Mouse (Mus musculus) liver, embryonic 16.5 days (tissue): ENCODE measurements around the gene Pola2. TPM values are rescaled to one million over a fixed set of nuclear protein-coding genes. Genes with fewer than 3 reads are reported as not detected.

Source experiments
- ATAC-seq: fragments of 200-750 bp; cut with Nextera tagmentation; 2 replicates; pipeline ENCODE4 v1.8.0; 2017; ENCODE audit warnings: low read depth, mild to moderate bottlenecking, moderate number of reproducible peaks, moderate library complexity
- H3K27ac ChIP-seq: fragments of 300-500 bp; sonication (generic); 2 replicates; pipeline ENCODE4 v1.5.1; 2014; ENCODE audit warnings: mild to moderate bottlenecking, low read length
- H3K27me3 ChIP-seq: fragments of 300-500 bp; sonication (generic); 2 replicates; pipeline ENCODE4 v1.6.1; 2014; ENCODE audit warnings: low read depth, low read length, mixed read lengths; ENCODE audit not compliant: control insufficient read depth, insufficient read depth
- H3K36me3 ChIP-seq: fragments of 300-500 bp; sonication (generic); 2 replicates; pipeline ENCODE4 v1.6.1; 2014; ENCODE audit warnings: mild to moderate bottlenecking; ENCODE audit not compliant: control insufficient read depth, insufficient read depth
- H3K4me1 ChIP-seq: fragments of 300-500 bp; sonication (generic); 2 replicates; pipeline ENCODE4 v1.6.1; 2014; ENCODE audit warnings: low read depth, low read length, mixed read lengths; ENCODE audit not compliant: control insufficient read depth
- H3K4me2 ChIP-seq: fragments of 300-500 bp; sonication (generic); 2 replicates; pipeline ENCODE4 v1.6.1; 2014; ENCODE audit warnings: low read depth, low read length, mixed read lengths
- H3K4me3 ChIP-seq: fragments of 300-500 bp; sonication (generic); 2 replicates; pipeline ENCODE4 v1.5.1; 2014; ENCODE audit warnings: low read depth, mild to moderate bottlenecking, low read length
- H3K9ac ChIP-seq: fragments of 300-500 bp; sonication (generic); 2 replicates; pipeline ENCODE4 v1.6.1; 2014; ENCODE audit warnings: low read depth, low read length
- H3K9me3 ChIP-seq: fragments of 300-500 bp; sonication (generic); replicated peaks from 2 replicates; pipeline ENCODE4 v1.6.1; 2016; ENCODE audit warnings: low read length; ENCODE audit not compliant: control insufficient read depth
- WGBS: fragments of 180-500 bp; shearing (Covaris S2); extraction: QIAGEN DNeasy Blood & Tissue Kit; methylation state at CpG from one replicate; pipeline ENCODE4 v1.1.7; 2014; ENCODE audit not compliant: insufficient replicate concordance; 5-methylcytosine and 5-hydroxymethylcytosine counted together
- polyA plus RNA-seq: library from polyadenylated mRNA; unstranded; fragments of >200 nt; fragmentation: Nextera tagmentation; extraction: Ambion mirVana; gene quantifications from 2 replicates; pipeline ENCODE4 v1.2.1, GENCODE M21; 2015

The Pola2 gene
- polyA plus RNA-seq, 1 experiment from 2014 or later, result 47.2 TPM

DNA sequence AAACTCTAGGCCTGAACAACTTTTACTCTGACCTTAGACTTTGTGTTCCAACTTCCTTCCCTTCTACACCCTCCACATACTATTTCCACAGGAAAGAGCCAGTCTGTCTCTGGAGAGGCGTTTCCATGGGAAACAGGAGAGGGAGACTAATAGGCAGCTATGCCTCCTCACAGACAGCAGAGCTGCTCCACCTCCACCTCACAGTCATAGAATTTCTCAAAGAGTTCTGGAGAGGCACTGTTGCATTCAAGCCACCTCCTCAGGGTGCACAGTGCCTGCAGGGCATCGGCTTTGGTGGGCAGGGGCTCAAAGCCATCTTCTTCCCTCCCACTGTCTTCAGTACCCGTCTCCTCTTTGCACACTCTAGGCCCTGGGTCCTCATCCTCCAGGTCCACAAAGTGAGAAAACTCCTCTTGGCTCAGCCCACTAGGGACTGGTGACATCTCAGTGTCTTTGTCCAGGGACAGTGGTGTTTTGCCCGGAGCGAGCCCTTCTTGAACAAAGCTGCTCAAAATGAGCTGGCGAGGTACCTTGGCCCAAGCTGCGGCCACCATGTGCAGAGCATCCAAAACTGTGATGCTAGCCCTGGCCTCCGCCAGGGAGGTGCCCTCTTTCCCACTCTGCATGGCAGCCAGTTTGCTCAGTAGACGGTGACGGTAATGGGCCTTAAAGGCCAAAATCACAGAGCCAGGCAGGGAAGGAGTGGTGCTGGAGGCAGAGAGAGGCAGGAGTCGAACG, 72.3 kb downstream of the Pola2 start:
- Histone ChIP-seq H3K9ac (no peak overlapping the region), H3K27ac (no peak overlapping the region), H3K27me3 (peaks cover 16% of the 10 kb centered on the region), H3K4me3 (no peak overlapping the region), H3K9me3 (no peaks in the 10 kb centered on the region), H3K4me2 (no peak overlapping the region), H3K4me1 (peaks cover 21% of the 10 kb centered on the region), H3K36me3 (peaks cover 6% of the 10 kb centered on the region)
- no peak for ATAC-seq
- WGBS, result 89% methylated on average over 12 of the region's 12 CpGs

Other genes starting within 250 kb of the Pola2 start
- 104 and 105 TPM in 2 replicates for gene Ehbp1l1, start 237.9 kb downstream of the Pola2 start, polyA plus RNA-seq
- gene Fam89b, start 234.5 kb downstream of the Pola2 start, polyA plus RNA-seq, result 29.7 and 32.5 TPM in 2 replicates
- 0.74 and 4.6 TPM in 2 replicates for gene Ltbp3, start 223.3 kb downstream of the Pola2 start, polyA plus RNA-seq
- gene Scyl1, start 192.8 kb downstream of the Pola2 start, polyA plus RNA-seq, result 19.3 and 21.5 TPM in 2 replicates
- gene Frmd8, start 88.9 kb downstream of the Pola2 start, polyA plus RNA-seq, result 13.9 and 14.0 TPM in 2 replicates
- 6.3 and 6.9 TPM in 2 replicates for gene Slc25a45, start 86.4 kb downstream of the Pola2 start, polyA plus RNA-seq
- 2.3 and 2.6 TPM in 2 replicates for gene Tigd3, start 70.1 kb downstream of the Pola2 start, polyA plus RNA-seq
- 48.4 and 52.8 TPM in 2 replicates for gene Dpf2, start 51.2 kb downstream of the Pola2 start, polyA plus RNA-seq
- 2.9 and 3.6 TPM in 2 replicates for gene Cdc42ep2, start 39.4 kb downstream of the Pola2 start, polyA plus RNA-seq
- gene Slc22a20, start 21.9 kb upstream of the Pola2 start, polyA plus RNA-seq, result 0.06 TPM in 2 replicates
- gene Capn1, start 51.7 kb upstream of the Pola2 start, polyA plus RNA-seq, result 22.2 and 23.4 TPM in 2 replicates
- gene Syvn1, start 82.4 kb upstream of the Pola2 start, polyA plus RNA-seq, result 14.4 and 19.0 TPM in 2 replicates
- 37.4 and 38.5 TPM in 2 replicates for gene Mrpl49, start 93.6 kb upstream of the Pola2 start, polyA plus RNA-seq
- gene Fau, start 93.6 kb upstream of the Pola2 start, polyA plus RNA-seq, result 440 and 454 TPM in 2 replicates
- 15.3 and 17.7 TPM in 2 replicates for gene Znhit2, start 97.0 kb upstream of the Pola2 start, polyA plus RNA-seq
- gene Tm7sf2, start 104.2 kb upstream of the Pola2 start, polyA plus RNA-seq, result 48.0 and 53.7 TPM in 2 replicates
- gene Vps51, start 113.0 kb upstream of the Pola2 start, polyA plus RNA-seq, result 27.8 and 28.9 TPM in 2 replicates
- not detected in 2 replicates for gene Tmem262, start 115.8 kb upstream of the Pola2 start, polyA plus RNA-seq
- gene Gm28374, start 118.1 kb upstream of the Pola2 start, polyA plus RNA-seq, result 0.38 and 0.41 TPM in 2 replicates
- gene Zfpl1, start 120.8 kb upstream of the Pola2 start, polyA plus RNA-seq, result 19.2 and 21.8 TPM in 2 replicates
- gene Cdca5, start 120.8 kb upstream of the Pola2 start, polyA plus RNA-seq, result 28.9 and 32.5 TPM in 2 replicates
- 0.20 and 0.48 TPM in 2 replicates for gene AC131692.1, start 130.2 kb upstream of the Pola2 start, polyA plus RNA-seq
- 2.5 TPM in 2 replicates for gene Naaladl1, start 141.6 kb upstream of the Pola2 start, polyA plus RNA-seq
- gene Sac3d1, start 154.4 kb upstream of the Pola2 start, polyA plus RNA-seq, result 16.5 and 16.8 TPM in 2 replicates
- gene Snx15, start 164.1 kb upstream of the Pola2 start, polyA plus RNA-seq, result 54.8 and 61.2 TPM in 2 replicates
- 0.09 and 0.66 TPM in 2 replicates for gene Batf2, start 176.8 kb upstream of the Pola2 start, polyA plus RNA-seq
- 23.5 and 25.1 TPM in 2 replicates for gene Arl2, start 177.3 kb upstream of the Pola2 start, polyA plus RNA-seq
- gene Majin, start 220.2 kb upstream of the Pola2 start, polyA plus RNA-seq, result not detected in 2 replicates